Mouse (Mus musculus) midbrain, postnatal 0 days (tissue): Measurements from ENCODE around the gene Kifc5b. TPM values are rescaled to one million over a fixed set of nuclear protein-coding genes. Genes with fewer than 3 reads are reported as not detected.

ENCODE experiments used
- ATAC-seq: fragments of 200-750 bp; cut with Nextera tagmentation; 2 replicates; pipeline ENCODE4 v1.8.0; 2017; ENCODE audit warnings: moderate number of reproducible peaks, mild to moderate bottlenecking, moderate TSS enrichment, moderate library complexity; ENCODE audit not compliant: low FRiP score
- DNase-seq: peaks from one replicate; pipeline ENCODE4 v3.0.0-alpha.2; 2015; ENCODE audit warnings: low spot score
- H3K27ac ChIP-seq: fragments of 300-500 bp; sonication (generic); 2 replicates; pipeline ENCODE4 v1.5.1; 2014; ENCODE audit warnings: low read depth, mild to moderate bottlenecking, low read length, mixed read lengths
- H3K27me3 ChIP-seq: fragments of 300-500 bp; sonication (generic); 2 replicates; pipeline ENCODE4 v1.6.1; 2014; ENCODE audit warnings: low read length, control low read depth, mixed read lengths; ENCODE audit not compliant: insufficient read depth
- H3K36me3 ChIP-seq: fragments of 300-500 bp; sonication (generic); 2 replicates; pipeline ENCODE4 v1.6.1; 2014; ENCODE audit warnings: low read length, control low read depth, mixed read lengths; ENCODE audit not compliant: insufficient read depth
- H3K4me1 ChIP-seq: fragments of 300-500 bp; sonication (generic); 2 replicates; pipeline ENCODE4 v1.6.1; 2014; ENCODE audit warnings: mild to moderate bottlenecking, control low read depth, antibody characterized with exemption, low read length, mixed read lengths; ENCODE audit not compliant: insufficient read depth
- H3K4me2 ChIP-seq: fragments of 300-500 bp; sonication (generic); 2 replicates; pipeline ENCODE4 v1.6.1; 2014; ENCODE audit warnings: low read depth, mild to moderate bottlenecking, low read length, mixed read lengths; ENCODE audit not compliant: poor library complexity, severe bottlenecking
- H3K4me3 ChIP-seq: fragments of 300-500 bp; sonication (generic); 2 replicates; pipeline ENCODE4 v1.5.1; 2014; ENCODE audit warnings: low read depth, mild to moderate bottlenecking, low read length, moderate library complexity
- H3K9ac ChIP-seq: fragments of 300-500 bp; sonication (generic); replicated peaks from 2 replicates; pipeline ENCODE4 v1.6.1; 2014; ENCODE audit warnings: mild to moderate bottlenecking, low read length, moderate library complexity, mixed read lengths; ENCODE audit not compliant: poor library complexity, severe bottlenecking
- H3K9me3 ChIP-seq: fragments of 300-500 bp; sonication (generic); 2 replicates; pipeline ENCODE4 v1.6.1; 2016; ENCODE audit warnings: low read length, control low read depth
- CTCF ChIP-seq: IDR thresholded peaks from 2 replicates; pipeline ENCODE4 v1.5.1; 2016; ENCODE audit warnings: antibody characterized with exemption, mild to moderate bottlenecking
- WGBS: fragments of 180-500 bp; shearing (Covaris S2); extraction: QIAGEN DNeasy Blood & Tissue Kit; methylation state at CpG from one replicate; pipeline ENCODE4 v1.1.7; 2014; 5-methylcytosine and 5-hydroxymethylcytosine counted together
- polyA plus RNA-seq: library from polyadenylated mRNA; unstranded; fragments of >200 nt; fragmentation: Nextera tagmentation; extraction: Ambion mirVana; gene quantifications from 2 replicates; pipeline ENCODE4 v1.2.1, GENCODE M21; 2015
- total RNA-seq: library from RNA; depleted of rRNA; stranded (reverse); fragments of >200 nt; gene quantifications from 2 replicates; pipeline ENCODE4 v1.2.3, GENCODE M21; 2014

Gene Kifc5b
- total and polyA plus RNA-seq, 2 experiments from 2014 or later: 1.9 to 4.7 TPM

- H3K36me3 ChIP-seq: peaks cover 8% of the 10 kb centered on the region; the same call in 1 of the 2 replicates
- under 1% methylated on average over 19 of the region's 24 CpGs for WGBS
- peak; percentile 72 for DNase-seq
- peak within 1 kb of the TSS; percentile 80 for H3K9ac ChIP-seq
- no peak for ATAC-seq
- no peaks in the 10 kb centered on the region for H3K27me3 ChIP-seq
- TF ChIP-seq CTCF: no peak
- H3K4me2 ChIP-seq: peak within 1 kb of the TSS; percentile 97
- H3K4me3 ChIP-seq: peak within 1 kb of the TSS; percentile 59
- no peaks in the 10 kb centered on the region for H3K9me3 ChIP-seq
- peaks cover 29% of the 10 kb centered on the region for H3K4me1 ChIP-seq
- H3K27ac ChIP-seq: peak within 1 kb of the TSS; percentile 91
These were observed 24.3 kb downstream of the Kifc5b start, which contains the start of gene Syngap1 for GRCm38 (mm10) chr17:26941031-26941789. Gene Syngap1, plus strand, starts transcription at chr17:26941253.

- peak overlapping the region; percentile 91 for H3K27ac ChIP-seq
- peak overlapping the region; percentile 54 for H3K4me3 ChIP-seq
- 4% methylated on average over 4 of the region's 4 CpGs for WGBS
- H3K36me3 ChIP-seq: peaks cover under 1% of the 10 kb centered on the region; the same call in 1 of the 2 replicates
- peak overlapping the region; percentile 80 for H3K9ac ChIP-seq
- H3K9me3 ChIP-seq: no peaks in the 10 kb centered on the region
- ATAC-seq: no peak
- H3K4me1 ChIP-seq: peaks cover 37% of the 10 kb centered on the region
- H3K27me3 ChIP-seq: no peaks in the 10 kb centered on the region
- peak; percentile 54 for DNase-seq
- no peak for TF ChIP-seq CTCF
- H3K4me2 ChIP-seq: peak overlapping the region; percentile 63
These were observed 25.1 kb downstream of the Kifc5b start for GRCm38 (mm10) chr17:26941841-26942570.

- WGBS: 16% methylated on average over 13 of the region's 13 CpGs
- no peak for ATAC-seq
- Histone ChIP-seq H3K9me3 (no peaks in the 10 kb centered on the region), H3K36me3 (no peaks in the 10 kb centered on the region), H3K9ac (peak overlapping the region; percentile 57), H3K4me3 (peak overlapping the region; percentile 33), H3K27me3 (no peaks in the 10 kb centered on the region), H3K27ac (peak overlapping the region; percentile 75), H3K4me1 (peaks cover 43% of the 10 kb centered on the region), H3K4me2 (peak overlapping the region; percentile 69)
- no peak for TF ChIP-seq CTCF
- no peak for DNase-seq
These were observed 29.1 kb downstream of the Kifc5b start for GRCm38 (mm10) chr17:26945824-26946495.

- peak overlapping the region; percentile 75 for H3K27ac ChIP-seq
- no peaks in the 10 kb centered on the region for H3K9me3 ChIP-seq
- H3K4me1 ChIP-seq: peaks cover 45% of the 10 kb centered on the region
- peak overlapping the region; percentile 69 for H3K4me2 ChIP-seq
- no peaks in the 10 kb centered on the region for H3K27me3 ChIP-seq
- ATAC-seq (peak; percentile 18; the same call in 1 of the 2 replicates), DNase-seq (peak; percentile 48)
- 3% methylated on average over 29 of the region's 37 CpGs for WGBS
- H3K4me3 ChIP-seq: peak overlapping the region; percentile 33
- peak overlapping the region; percentile 57 for H3K9ac ChIP-seq
- peak; percentile 31; the same call in 1 of the 2 replicates for TF ChIP-seq CTCF
- no peaks in the 10 kb centered on the region for H3K36me3 ChIP-seq
These were observed 29.7 kb downstream of the Kifc5b start for GRCm38 (mm10) chr17:26946567-26946966.

- whole genome bisulfite sequencing: 15% methylated on average over 12 of the region's 12 CpGs
- no peak for TF ChIP-seq CTCF
- H3K4me1 ChIP-seq: peaks cover 50% of the 10 kb centered on the region
- peak overlapping the region; percentile 57 for H3K9ac ChIP-seq
- peak overlapping the region; percentile 69 for H3K4me2 ChIP-seq
- H3K27ac ChIP-seq: peak overlapping the region; percentile 75
- H3K36me3 ChIP-seq: no peaks in the 10 kb centered on the region
- no peak for DNase-seq
- peak overlapping the region; percentile 33; the same call in 1 of the 2 replicates for H3K4me3 ChIP-seq
- no peaks in the 10 kb centered on the region for H3K9me3 ChIP-seq
- H3K27me3 ChIP-seq: no peaks in the 10 kb centered on the region
- no peak for ATAC-seq
These were observed 30.6 kb downstream of the Kifc5b start for GRCm38 (mm10) chr17:26947231-26948100.
